ENCODE assay signal across 19 mouse cellular contexts in the genomic region with DNA sequence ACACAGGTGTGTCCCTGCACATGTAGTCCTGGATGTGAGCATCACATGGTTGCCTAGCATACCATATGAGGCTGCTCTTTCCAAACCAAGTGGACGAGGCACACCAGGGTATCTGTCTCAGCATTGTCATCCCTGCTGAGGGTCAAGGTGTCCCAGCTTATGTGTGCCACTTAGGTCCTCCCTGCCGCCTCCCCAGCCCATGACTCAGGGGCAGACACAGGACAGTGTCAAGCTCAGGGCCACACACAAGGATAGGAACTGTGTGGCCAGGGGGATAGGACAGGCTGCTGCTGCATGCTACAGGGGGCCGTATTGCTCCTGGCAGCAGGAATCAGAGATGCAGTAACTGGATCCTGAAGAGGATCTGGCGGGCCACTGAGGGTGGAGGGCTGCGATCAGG. TPM values are rescaled to one million over a fixed set of nuclear protein-coding genes. Genes with fewer than 3 reads are reported as not detected.
DNase-seq lines count a peak whose midpoint lies in the region; ATAC-seq and TF ChIP-seq lines count a peak whose summit lies in the region.
"Had no signal": no experiment of that assay in that cellular context is flagged by ENCODE, and none has a peak within 500 bp of the region (broad histone marks: within the 10 kb centered on the region; RNA-seq: fewer than 3 reads in every experiment).

No protein-coding gene starts in this region.

- ATAC-seq in hindbrain, embryonic 16.5 days = no peak
- ATAC-seq in limb, embryonic 14.5 days (ENCODE audit: low FRiP score, low read depth) = no peak
- ATAC-seq: intestine, embryonic 15.5 days; midbrain, embryonic 15.5 days had no signal

- TF ChIP-seq CTCF in layer of hippocampus, adult 2 months (conservative IDR thresholded peaks at IDR 0.05) = no peak

- H3K4me1 ChIP-seq in hindbrain, embryonic 10.5 days (replicated peaks) = peaks cover 62% of the 10 kb centered on the region
- H3K4me1 ChIP-seq in hindbrain, embryonic 16.5 days (ENCODE audit: control insufficient read depth, insufficient read depth, low read depth, low read length) = peaks cover 25% of the 10 kb centered on the region
- H3K4me1 ChIP-seq in limb, embryonic 14.5 days (ENCODE audit: control insufficient read depth, insufficient read depth, low read length) = peaks cover 24% of the 10 kb centered on the region

- H3K36me3 ChIP-seq in hindbrain, embryonic 10.5 days = no peaks in the 10 kb centered on the region
- no peaks in the 10 kb centered on the region for H3K36me3 ChIP-seq in hindbrain, embryonic 16.5 days (ENCODE audit: control insufficient read depth, insufficient read depth, low read length)
- H3K36me3 ChIP-seq in limb, embryonic 14.5 days (ENCODE audit: control insufficient read depth, insufficient read depth, low read length) = no peaks in the 10 kb centered on the region
- H3K36me3 ChIP-seq: intestine, embryonic 15.5 days; liver, embryonic 13.5 days; midbrain, embryonic 15.5 days; neural tube, embryonic 12.5 days had no signal

- no peak for TF ChIP-seq POLR2A in limb, embryonic 14.5 days (IDR thresholded peaks at IDR 0.05; ENCODE audit: borderline replicate concordance, extremely low read depth, insufficient read depth, insufficient read length)

- no peaks in the 10 kb centered on the region for H3K9me3 ChIP-seq in hindbrain, embryonic 10.5 days
- H3K9me3 ChIP-seq in hindbrain, embryonic 16.5 days (ENCODE audit: control insufficient read depth, low read length) = no peaks in the 10 kb centered on the region
- no peaks in the 10 kb centered on the region for H3K9me3 ChIP-seq in limb, embryonic 14.5 days (ENCODE audit: control insufficient read depth, low read length)
- H3K9me3 ChIP-seq: intestine, embryonic 15.5 days; liver, embryonic 13.5 days; midbrain, embryonic 15.5 days; neural tube, embryonic 12.5 days had no signal

- no peaks in the 10 kb centered on the region for H3K27me3 ChIP-seq in hindbrain, embryonic 10.5 days (ENCODE audit: insufficient read depth, poor library complexity, severe bottlenecking)
- no peaks in the 10 kb centered on the region for H3K27me3 ChIP-seq in hindbrain, embryonic 16.5 days (replicated peaks; ENCODE audit: control insufficient read depth, insufficient read depth, low read length)
- H3K27me3 ChIP-seq in limb, embryonic 14.5 days (ENCODE audit: control insufficient read depth, insufficient read depth, low read length) = no peaks in the 10 kb centered on the region
- H3K27me3 ChIP-seq: intestine, embryonic 15.5 days; midbrain, embryonic 15.5 days; neural tube, embryonic 12.5 days had no signal

- DNase-seq in adrenal gland, adult 2 months = peak; percentile 75
- no peak for DNase-seq in adrenal gland, postnatal 10 days
- no peak for DNase-seq in hindbrain, embryonic 10.5 days (ENCODE audit: low spot score)
- DNase-seq in layer of hippocampus, adult 2 months (ENCODE audit: low spot score in 2 of 2) = no peak
- no peak for DNase-seq in layer of hippocampus, postnatal 10 days (ENCODE audit: low spot score in 2 of 2)
- no peak for DNase-seq in limb, embryonic 14.5 days (ENCODE audit: low spot score)
- no peak for DNase-seq in ovary, adult 18-20 months (ENCODE audit: low spot score)
- DNase-seq: cerebellum, adult 9-10 months; liver, embryonic 13.5 days; lung, adult 2 months; lung, postnatal 14 days; retina, postnatal 1 day; right cerebral cortex, postnatal 25 days had no signal

- peak overlapping the region; percentile 31; the same call in 1 of the 2 replicates for H3K27ac ChIP-seq in hindbrain, embryonic 10.5 days
- no peak overlapping the region for H3K27ac ChIP-seq in hindbrain, embryonic 16.5 days (ENCODE audit: low read depth, low read length)
- peak overlapping the region; percentile 96; the same call in 1 of the 2 replicates for H3K27ac ChIP-seq in layer of hippocampus, adult 2 months
- no peak overlapping the region for H3K27ac ChIP-seq in limb, embryonic 14.5 days (replicated peaks; ENCODE audit: low read depth, low read length)
- H3K27ac ChIP-seq: intestine, embryonic 15.5 days; liver, embryonic 13.5 days; midbrain, embryonic 15.5 days; neural tube, embryonic 12.5 days had no signal

- H3K4me3 ChIP-seq in hindbrain, embryonic 10.5 days = no peak overlapping the region; the same call in 1 of the 2 replicates
- no peak overlapping the region for H3K4me3 ChIP-seq in hindbrain, embryonic 16.5 days (ENCODE audit: low read length)
- no peak overlapping the region for H3K4me3 ChIP-seq in layer of hippocampus, adult 2 months
- H3K4me3 ChIP-seq in limb, embryonic 14.5 days (replicated peaks; ENCODE audit: low read length) = no peak overlapping the region
- H3K4me3 ChIP-seq: intestine, embryonic 15.5 days; liver, embryonic 13.5 days; midbrain, embryonic 15.5 days; neural tube, embryonic 12.5 days had no signal

- H3K9ac ChIP-seq in hindbrain, embryonic 16.5 days (ENCODE audit: low read depth, low read length) = no peak overlapping the region
- 0 out of 2 replicates have a peak overlapping the region, but pooled peaks have one; percentile 3 for H3K9ac ChIP-seq in limb, embryonic 14.5 days (ENCODE audit: low read depth, low read length, severe bottlenecking)
- H3K9ac ChIP-seq: intestine, embryonic 15.5 days; liver, embryonic 13.5 days; midbrain, embryonic 15.5 days had no signal

- no peak overlapping the region for H3K4me2 ChIP-seq in hindbrain, embryonic 16.5 days (ENCODE audit: low read length)
- no peak overlapping the region for H3K4me2 ChIP-seq in limb, embryonic 14.5 days (replicated peaks; ENCODE audit: low read depth, low read length, severe bottlenecking)
- H3K4me2 ChIP-seq: intestine, embryonic 15.5 days; liver, embryonic 13.5 days; midbrain, embryonic 15.5 days; neural tube, embryonic 12.5 days had no signal

- 73% methylated on average over 5 of the region's 5 CpGs for WGBS in hindbrain, embryonic 10.5 days
- 77% methylated on average over 5 of the region's 5 CpGs for WGBS in hindbrain, embryonic 16.5 days
- 44% methylated on average over 5 of the region's 5 CpGs for WGBS in limb, embryonic 14.5 days

RNA-seq across cellular contexts. Expression of gene Fscn2, which starts 0.6 kb away (rescaled TPM):
- total RNA-seq in adrenal gland, adult 2 months (2021) = under 1 TPM; 0.17 to 0.58 TPM
- polyA plus RNA-seq in adrenal gland, adult 2 months (2012; rRNA removed) = 0.16 and 0.22 TPM in 2 replicates
- total RNA-seq in adrenal gland, postnatal 10 days (2021) = under 1 TPM; 0.15 to 0.45 TPM
- polyA plus RNA-seq in hindbrain, embryonic 10.5 days (2016; fragmentation: Nextera tagmentation; extraction: Ambion mirVana) = 0.50 and 0.77 TPM in 2 replicates
- polyA plus RNA-seq in hindbrain, embryonic 16.5 days (2015; fragmentation: Nextera tagmentation; extraction: Ambion mirVana) = 0.66 and 1.6 TPM in 2 replicates
- total RNA-seq in layer of hippocampus, adult 2 months (2021) = 1 to 10 TPM in 1 of 2 experiments, under 1 TPM in 1; 0.69 to 1.1 TPM
- total RNA-seq in layer of hippocampus, postnatal 10 days (2021) = not detected
- 0.32 and 0.36 TPM in 2 replicates for polyA plus RNA-seq in limb, embryonic 14.5 days (2012; rRNA removed)
- 0.88 and 1.6 TPM in 2 replicates for polyA plus RNA-seq in limb, embryonic 14.5 days (2014; fragmentation: Nextera tagmentation; extraction: Ambion mirVana)
- total RNA-seq: megakaryocyte progenitor cell, adult 5-6 weeks had no signal
- polyA plus RNA-seq: liver, embryonic 13.5 days; spleen, adult 2 months had no signal

RNA-seq across cellular contexts. Expression of gene Actg1, which starts 12.4 kb away (rescaled TPM):
- 1,000 to 10,000 TPM in 1 of 2 experiments, 100 to 1,000 TPM in 1; 913 to 1,618 TPM for total RNA-seq in adrenal gland, adult 2 months (2021)
- 531 and 632 TPM in 2 replicates for polyA plus RNA-seq in adrenal gland, adult 2 months (2012; rRNA removed)
- total RNA-seq in adrenal gland, postnatal 10 days (2021) = 100 to 1,000 TPM; 954 to 956 TPM
- 3,119 and 3,536 TPM in 2 replicates for polyA plus RNA-seq in hindbrain, embryonic 10.5 days (2016; fragmentation: Nextera tagmentation; extraction: Ambion mirVana)
- 4,199 and 4,222 TPM in 2 replicates for polyA plus RNA-seq in hindbrain, embryonic 16.5 days (2015; fragmentation: Nextera tagmentation; extraction: Ambion mirVana)
- total RNA-seq in layer of hippocampus, adult 2 months (2021) = 1,000 to 10,000 TPM; 1,285 to 1,295 TPM
- total RNA-seq in layer of hippocampus, postnatal 10 days (2021) = 1,000 to 10,000 TPM; 2,523 to 2,576 TPM
- 1,359 and 1,631 TPM in 2 replicates for polyA plus RNA-seq in limb, embryonic 14.5 days (2012; rRNA removed)
- 2,223 and 2,513 TPM in 2 replicates for polyA plus RNA-seq in limb, embryonic 14.5 days (2014; fragmentation: Nextera tagmentation; extraction: Ambion mirVana)

RNA-seq across cellular contexts. Expression of gene Faap100, which starts 17.8 kb away (rescaled TPM):
- 10 to 100 TPM; 17.6 to 24.1 TPM for total RNA-seq in adrenal gland, adult 2 months (2021)
- polyA plus RNA-seq in adrenal gland, adult 2 months (2012; rRNA removed) = 192 and 223 TPM in 2 replicates
- 10 to 100 TPM; 19.5 to 26.4 TPM for total RNA-seq in adrenal gland, postnatal 10 days (2021)
- 38.0 and 45.9 TPM in 2 replicates for polyA plus RNA-seq in hindbrain, embryonic 10.5 days (2016; fragmentation: Nextera tagmentation; extraction: Ambion mirVana)
- 103 and 109 TPM in 2 replicates for polyA plus RNA-seq in hindbrain, embryonic 16.5 days (2015; fragmentation: Nextera tagmentation; extraction: Ambion mirVana)
- 10 to 100 TPM; 17.7 to 19.5 TPM for total RNA-seq in layer of hippocampus, adult 2 months (2021)
- total RNA-seq in layer of hippocampus, postnatal 10 days (2021) = 10 to 100 TPM; 58.8 to 62.0 TPM
- polyA plus RNA-seq in limb, embryonic 14.5 days (2012; rRNA removed) = 45.0 and 64.7 TPM in 2 replicates
- polyA plus RNA-seq in limb, embryonic 14.5 days (2014; fragmentation: Nextera tagmentation; extraction: Ambion mirVana) = 33.9 and 42.0 TPM in 2 replicates

Comparison
In these comparisons a context has a peak if more than half of its experiments do, and no peak if none do; other contexts are left out.
1. H3K27ac ChIP-seq: peak in hindbrain, embryonic 10.5 days (single experiment) and layer of hippocampus, adult 2 months (single experiment); none in hindbrain, embryonic 16.5 days (single experiment) and limb, embryonic 14.5 days (single experiment).